Mouse (Mus musculus) CH12.LX (cell line): ENCODE results near the gene Bod1. TPM values are rescaled to one million over a fixed set of nuclear protein-coding genes. Genes with fewer than 3 reads are reported as not detected.

Source experiments
- DNase-seq: peaks from one replicate; pipeline ENCODE4 v3.0.0-alpha.2; 2013; ENCODE audit errors: extremely low read depth
- H3K27ac ChIP-seq: 2 replicates; pipeline ENCODE4 v1.5.1; 2012; ENCODE audit warnings: low read depth, mild to moderate bottlenecking, control low read depth, moderate library complexity; ENCODE audit not compliant: insufficient read depth
- H3K27me3 ChIP-seq: replicated peaks from 2 replicates; pipeline ENCODE3; 2012; ENCODE audit warnings: inconsistent platforms
- H3K36me3 ChIP-seq, 2 experiments: replicated peaks in 1 of 2; 2 replicates each; pipeline versions ENCODE3 to v1.6.1; 2012; ENCODE audit warnings: inconsistent platforms in 1 of 2, low read length in 1 of 2, mild to moderate bottlenecking in 1 of 2, mixed read lengths in 1 of 2, moderate library complexity in 1 of 2; ENCODE audit not compliant: control insufficient read depth in 1 of 2, insufficient read depth in 1 of 2
- H3K4me1 ChIP-seq, 2 experiments: 2 replicates each; pipeline ENCODE4 v1.6.1; 2012; ENCODE audit warnings: inconsistent platforms in 1 of 2, moderate library complexity in 1 of 2; ENCODE audit not compliant: insufficient read depth in 2 of 2, control insufficient read depth in 1 of 2
- H3K4me2 ChIP-seq: 2 replicates; pipeline ENCODE4 v1.6.1; 2012; ENCODE audit warnings: low read depth, mild to moderate bottlenecking, control low read depth; ENCODE audit not compliant: poor library complexity, insufficient read depth, severe bottlenecking
- H3K4me3 ChIP-seq, 3 experiments: fragments of 150-350 bp in 1 of 3; sonication (generic) in 1 of 3; replicated peaks in 1 of 3; 2 replicates each; pipeline versions ENCODE3 to v1.5.1; 2011 to 2012; ENCODE audit warnings: low read depth in 2 of 3, low read length in 2 of 3, mild to moderate bottlenecking in 2 of 3, moderate library complexity in 2 of 3, control low read depth in 1 of 3, improper control_type of control experiment in 1 of 3, inconsistent platforms in 1 of 3, mixed read lengths in 1 of 3; ENCODE audit not compliant: poor library complexity in 1 of 3
- H3K79me2 ChIP-seq: replicated peaks from 2 replicates; pipeline ENCODE4 v1.6.1; 2012; ENCODE audit warnings: mild to moderate bottlenecking, moderate library complexity; ENCODE audit not compliant: control insufficient read depth, poor library complexity, insufficient read depth, severe bottlenecking; ENCODE audit errors: extremely low read depth
- H3K9ac ChIP-seq: 2 replicates; pipeline ENCODE4 v1.6.1; 2012; ENCODE audit warnings: low read depth, mild to moderate bottlenecking, control low read depth, moderate library complexity; ENCODE audit not compliant: insufficient read depth
- H3K9me3 ChIP-seq: replicated peaks from 2 replicates; pipeline ENCODE3; 2012; ENCODE audit warnings: low read length, inconsistent platforms, mixed read lengths
- BHLHE40 ChIP-seq: IDR thresholded peaks from 2 replicates; pipeline ENCODE4 v1.6.1; 2011; ENCODE audit warnings: mild to moderate bottlenecking, low read depth, low read length, improper control_type of control experiment
- CHD2 ChIP-seq: IDR thresholded peaks from 2 replicates; pipeline ENCODE4 v1.6.1; 2011; ENCODE audit warnings: low read length, improper control_type of control experiment
- CTCF ChIP-seq, 2 experiments: IDR thresholded peaks in 1 of 2; conservative IDR thresholded peaks in 1 of 2; 2 replicates each; pipeline ENCODE4 v1.5.1; 2011 to 2012; ENCODE audit warnings: low read depth in 2 of 2, low read length in 2 of 2, improper control_type of control experiment in 1 of 2, inconsistent platforms in 1 of 2, mild to moderate bottlenecking in 1 of 2, moderate library complexity in 1 of 2
- E2F4 ChIP-seq: IDR thresholded peaks from 2 replicates; pipeline ENCODE4 v1.6.1; 2011; ENCODE audit warnings: low read depth, low read length, improper control_type of control experiment; ENCODE audit not compliant: insufficient replicate concordance
- GABPA ChIP-seq: IDR thresholded peaks from 2 replicates; pipeline ENCODE4 v1.6.1; 2012; ENCODE audit warnings: low read depth, low read length, improper control_type of control experiment, inconsistent platforms; ENCODE audit not compliant: insufficient replicate concordance
- HCFC1 ChIP-seq: IDR thresholded peaks from 2 replicates; pipeline ENCODE4 v1.6.1; 2012; ENCODE audit warnings: low read depth, mild to moderate bottlenecking, inconsistent platforms, low read length, improper control_type of control experiment
- IRF4 ChIP-seq: IDR thresholded peaks from 2 replicates; pipeline ENCODE4 v1.6.1; 2014; ENCODE audit warnings: low read depth, mild to moderate bottlenecking, inconsistent platforms, low read length, improper control_type of control experiment
- JUN ChIP-seq: IDR thresholded peaks from 2 replicates; pipeline ENCODE4 v1.6.1; 2011; ENCODE audit warnings: low read depth, mild to moderate bottlenecking, low read length, improper control_type of control experiment, moderate library complexity; ENCODE audit not compliant: insufficient read depth
- JUND ChIP-seq: conservative IDR thresholded peaks from 2 replicates; pipeline ENCODE4 v1.6.1; 2011; ENCODE audit warnings: low read depth, low read length, improper control_type of control experiment
- KAT2A ChIP-seq: IDR thresholded peaks from 2 replicates; pipeline ENCODE4 v1.6.1; 2012; ENCODE audit warnings: low read length, improper control_type of control experiment, inconsistent platforms; ENCODE audit not compliant: insufficient replicate concordance
- MAFK ChIP-seq: IDR thresholded peaks from 2 replicates; pipeline ENCODE4 v1.6.1; 2011; ENCODE audit warnings: low read length, improper control_type of control experiment; ENCODE audit not compliant: insufficient replicate concordance
- MAX ChIP-seq: IDR thresholded peaks from 2 replicates; pipeline ENCODE4 v1.6.1; 2011; ENCODE audit warnings: low read length, improper control_type of control experiment
- MYC ChIP-seq: IDR thresholded peaks from 2 replicates; pipeline ENCODE4 v1.6.1; 2011; ENCODE audit warnings: low read depth, mild to moderate bottlenecking, improper control_type of control experiment, low read length
- NELFE ChIP-seq: IDR thresholded peaks from 2 replicates; pipeline ENCODE4 v1.6.1; 2011; ENCODE audit warnings: low read depth, low read length, improper control_type of control experiment
- NRF1 ChIP-seq: IDR thresholded peaks from 2 replicates; pipeline ENCODE4 v1.6.1; 2014; ENCODE audit warnings: low read depth, mild to moderate bottlenecking, inconsistent platforms, low read length, improper control_type of control experiment, moderate library complexity
- PAX5 ChIP-seq: IDR thresholded peaks from 2 replicates; pipeline ENCODE4 v1.6.1; 2012; ENCODE audit warnings: low read length, inconsistent platforms, mixed read lengths
- POLR2A ChIP-seq: IDR thresholded peaks from 2 replicates; pipeline ENCODE4 v1.6.1; 2011; ENCODE audit warnings: low read depth, mild to moderate bottlenecking, improper control_type of control experiment, low read length
- RAD21 ChIP-seq: IDR thresholded peaks from 2 replicates; pipeline ENCODE4 v1.6.1; 2011; ENCODE audit warnings: low read depth, mild to moderate bottlenecking, low read length, improper control_type of control experiment, moderate library complexity
- SMC3 ChIP-seq: IDR thresholded peaks from 2 replicates; pipeline ENCODE4 v1.6.1; 2011; ENCODE audit warnings: low read depth, low read length, improper control_type of control experiment
- TBP ChIP-seq: conservative IDR thresholded peaks from 2 replicates; pipeline ENCODE4 v1.6.1; 2011; ENCODE audit warnings: low read depth, low read length, improper control_type of control experiment
- TCF12 ChIP-seq: IDR thresholded peaks from 2 replicates; pipeline ENCODE4 v1.6.1; 2014; ENCODE audit warnings: low read depth, mild to moderate bottlenecking, inconsistent platforms, low read length, improper control_type of control experiment
- UBTF ChIP-seq: IDR thresholded peaks from 2 replicates; pipeline ENCODE4 v1.6.1; 2012; ENCODE audit warnings: low read depth, mild to moderate bottlenecking, inconsistent platforms, low read length, improper control_type of control experiment, moderate library complexity
- USF2 ChIP-seq: conservative IDR thresholded peaks from 2 replicates; pipeline ENCODE4 v1.6.1; 2011; ENCODE audit warnings: low read depth, low read length, improper control_type of control experiment
- ZKSCAN1 ChIP-seq: IDR thresholded peaks from 2 replicates; pipeline ENCODE4 v1.6.1; 2012; ENCODE audit warnings: low read depth, inconsistent platforms, low read length, improper control_type of control experiment, borderline replicate concordance
- ZMIZ1 ChIP-seq: IDR thresholded peaks from 2 replicates; pipeline ENCODE4 v1.6.1; 2012; ENCODE audit warnings: low read depth, mild to moderate bottlenecking, inconsistent platforms, low read length, improper control_type of control experiment
- dilution Hi-C: fragments of 300-500 bp; cut with MboI; formaldehyde crosslinking; loops from 2 replicates; pipeline ENCODE4 v1.14.3; 2020; ENCODE audit warnings: low sequenced_read_pairs; ENCODE audit not compliant: extremely low pct_unique_long_range_greater_than_20kb, extremely low pct_ligation_motif_present
- in situ Hi-C: fragments of 300-500 bp; cut with MboI; formaldehyde crosslinking; loops from 3 replicates; pipeline ENCODE4 v1.14.3; 2019; ENCODE audit warnings: low sequenced_read_pairs, low pct_ligation_motif_present, low pct_unique_long_range_greater_than_20kb, mixed read lengths
- polyA plus RNA-seq: library from polyadenylated mRNA; unstranded; fragments of >175 nt; gene quantifications from 2 replicates; pipeline ENCODE4 v1.2.1, GENCODE M21; 2012; ENCODE audit warnings: low read depth; ENCODE audit not compliant: insufficient read length
- total RNA-seq, 2 experiments: library from RNA; depleted of rRNA; stranded (reverse); fragments of 300-350 nt in 1 of 2; fragments of >200 nt in 1 of 2; gene quantifications; 2 replicates each; pipeline ENCODE4 v1.2.3; 2012 to 2014

The Bod1 gene
- total and polyA plus RNA-seq, 3 experiments, result 32.6 to 38.2 (median 33.2) TPM

GRCm38 (mm10) chr11:31693322-31693721 lies 21.6 kb upstream of the Bod1 start:
- H3K9ac ChIP-seq, result no peak overlapping the region

GRCm38 (mm10) chr11:31688956-31689355 lies 17.3 kb upstream of the Bod1 start:
- peaks cover 0 to 30% of the 10 kb centered on the region in 2 experiments; a peak in 3 of 4 replicates for H3K4me1 ChIP-seq
- TF ChIP-seq NELFE (no peak), MAFK (no peak), JUND (no peak), RAD21 (no peak), MAX (no peak), JUN (no peak), E2F4 (no peak), PAX5 (no peak), UBTF (no peak), TCF12 (no peak)
- peaks cover 2% of the 10 kb centered on the region for H3K9me3 ChIP-seq
- dilution Hi-C loops, result no loop called here
- H3K27ac ChIP-seq, result no peak overlapping the region
- no peak overlapping the region for H3K4me3 ChIP-seq
- H3K9ac ChIP-seq, result no peak overlapping the region
- H3K4me2 ChIP-seq, result no peak overlapping the region
- H3K79me2 ChIP-seq, result no peaks in the 10 kb centered on the region
- no peaks in the 10 kb centered on the region for H3K36me3 ChIP-seq
- no peaks in the 10 kb centered on the region for H3K27me3 ChIP-seq
- DNase-seq, result no peak
- in situ Hi-C loops, result no loop called here

More at GRCm38 (mm10) chr11:31693322-31693721, 21.6 kb upstream of the Bod1 start:
- dilution Hi-C loops (no loop called here), in situ Hi-C loops (no loop called here)
- Histone ChIP-seq H3K4me2 (no peak overlapping the region), H3K4me1 (peaks cover 0 to 32% of the 10 kb centered on the region in 2 experiments; a peak in 3 of 4 replicates), H3K36me3 (no peaks in the 10 kb centered on the region), H3K79me2 (no peaks in the 10 kb centered on the region), H3K4me3 (no peak overlapping the region), H3K9me3 (peaks cover 5% of the 10 kb centered on the region), H3K27me3 (no peaks in the 10 kb centered on the region), H3K27ac (no peak overlapping the region)
- DNase-seq, result no peak
- TF ChIP-seq RAD21 (no peak), POLR2A (no peak), ZKSCAN1 (no peak), CHD2 (no peak), MAFK (no peak), IRF4 (no peak), MYC (no peak), BHLHE40 (no peak), TBP (no peak), NELFE (no peak), CTCF (conservative IDR thresholded peaks at IDR 0.05 in 1 of 2, IDR thresholded peaks at IDR 0.05 in 1 of 2; ENCODE audit: low read depth in 2 of 2, low read length in 2 of 2) (no peak), HCFC1 (no peak), USF2 (no peak), GABPA (no peak), SMC3 (no peak), ZMIZ1 (no peak), KAT2A (no peak), NRF1 (no peak)
